Mouse (Mus musculus) liver, embryonic 15.5 days (tissue): Measurements from ENCODE around the gene Zkscan16. TPM values are rescaled to one million over a fixed set of nuclear protein-coding genes. Genes with fewer than 3 reads are reported as not detected.

Source experiments
- ATAC-seq: fragments of 200-750 bp; cut with Nextera tagmentation; 2 replicates; pipeline ENCODE4 v1.8.0; 2017; ENCODE audit warnings: moderate number of reproducible peaks, mild to moderate bottlenecking, moderate library complexity; ENCODE audit not compliant: insufficient read depth
- H3K27ac ChIP-seq: fragments of 300-500 bp; sonication (generic); replicated peaks from 2 replicates; pipeline ENCODE4 v1.5.1; 2015; ENCODE audit warnings: mild to moderate bottlenecking, inconsistent platforms
- H3K27me3 ChIP-seq: fragments of 300-500 bp; sonication (generic); 2 replicates; pipeline ENCODE4 v1.6.1; 2015; ENCODE audit warnings: mild to moderate bottlenecking, inconsistent platforms
- H3K36me3 ChIP-seq: fragments of 300-500 bp; sonication (generic); replicated peaks from 2 replicates; pipeline ENCODE4 v1.6.1; 2015; ENCODE audit warnings: moderate library complexity, mild to moderate bottlenecking, inconsistent platforms
- H3K4me1 ChIP-seq: fragments of 300-500 bp; sonication (generic); replicated peaks from 2 replicates; pipeline ENCODE4 v1.6.1; 2015; ENCODE audit warnings: inconsistent platforms
- H3K4me2 ChIP-seq: fragments of 300-500 bp; sonication (generic); 2 replicates; pipeline ENCODE4 v1.6.1; 2015; ENCODE audit warnings: moderate library complexity, mild to moderate bottlenecking, inconsistent platforms
- H3K4me3 ChIP-seq: fragments of 300-500 bp; sonication (generic); replicated peaks from 2 replicates; pipeline ENCODE4 v1.5.1; 2015; ENCODE audit warnings: mild to moderate bottlenecking, inconsistent platforms
- H3K9ac ChIP-seq: fragments of 300-500 bp; sonication (generic); 2 replicates; pipeline ENCODE4 v1.6.1; 2015; ENCODE audit warnings: moderate library complexity, mild to moderate bottlenecking, inconsistent platforms
- H3K9me3 ChIP-seq: fragments of 300-500 bp; sonication (generic); replicated peaks from 2 replicates; pipeline ENCODE4 v1.6.1; 2016; ENCODE audit warnings: inconsistent platforms
- WGBS: fragments of 180-500 bp; shearing (Covaris S2); methylation state at CpG from one replicate; pipeline ENCODE4 v1.1.7; 2015; ENCODE audit warnings: mixed read lengths; ENCODE audit not compliant: insufficient replicate concordance; 5-methylcytosine and 5-hydroxymethylcytosine counted together
- polyA plus RNA-seq: library from polyadenylated mRNA; unstranded; fragments of >200 nt; fragmentation: Nextera tagmentation; extraction: Ambion mirVana; gene quantifications from 2 replicates; pipeline ENCODE4 v1.2.1, GENCODE M21; 2015

Zkscan16 gene
- polyA plus RNA-seq, 1 experiment from 2014 or later, result 0.02 TPM

- no peak for ATAC-seq
- Histone ChIP-seq H3K9me3 (no peaks in the 10 kb centered on the region), H3K36me3 (no peaks in the 10 kb centered on the region), H3K4me3 (peak overlapping the region; percentile 96; the same call in 1 of the 2 replicates), H3K4me2 (peak overlapping the region; percentile 94), H3K9ac (no peak overlapping the region), H3K27ac (0 out of 2 replicates have a peak overlapping the region, but pooled peaks have one; percentile 92), H3K27me3 (no peaks in the 10 kb centered on the region), H3K4me1 (peaks cover 44% of the 10 kb centered on the region)
- WGBS, result 2% methylated on average over 3 of the region's 3 CpGs
These were observed 29.9 kb upstream of the Zkscan16 start for GRCm38 (mm10) chr4:58913336-58914026.

- Histone ChIP-seq H3K4me1 (peaks cover 34% of the 10 kb centered on the region), H3K27me3 (no peaks in the 10 kb centered on the region), H3K4me3 (no peak overlapping the region), H3K9ac (no peak overlapping the region), H3K9me3 (no peaks in the 10 kb centered on the region), H3K27ac (no peak overlapping the region), H3K4me2 (no peak overlapping the region), H3K36me3 (no peaks in the 10 kb centered on the region)
- no peak for ATAC-seq
- WGBS, result 52% methylated on average over 8 of the region's 8 CpGs
These were observed 28.2 kb upstream of the Zkscan16 start for GRCm38 (mm10) chr4:58915081-58915826.

- 39% methylated on average over 2 of the region's 2 CpGs for WGBS
- Histone ChIP-seq H3K4me3 (no peak overlapping the region), H3K4me1 (no peaks in the 10 kb centered on the region), H3K27me3 (peaks cover 3% of the 10 kb centered on the region; the same call in 1 of the 2 replicates), H3K27ac (no peak overlapping the region), H3K4me2 (no peak overlapping the region), H3K9me3 (no peaks in the 10 kb centered on the region), H3K36me3 (no peaks in the 10 kb centered on the region), H3K9ac (no peak overlapping the region)
- ATAC-seq, result no peak
These were observed 19.5 kb upstream of the Zkscan16 start for GRCm38 (mm10) chr4:58923933-58924332.

GRCm38 (mm10) chr4:58925664-58926063 lies 17.8 kb upstream of the Zkscan16 start:
- Histone ChIP-seq H3K4me3 (no peak overlapping the region), H3K9me3 (no peaks in the 10 kb centered on the region), H3K9ac (no peak overlapping the region), H3K27ac (no peak overlapping the region), H3K4me1 (no peaks in the 10 kb centered on the region), H3K4me2 (no peak overlapping the region), H3K36me3 (no peaks in the 10 kb centered on the region), H3K27me3 (peaks cover 3% of the 10 kb centered on the region; the same call in 1 of the 2 replicates)
- no peak for ATAC-seq
- 18% methylated on average over 5 of the region's 5 CpGs for WGBS

GRCm38 (mm10) chr4:58926120-58926519 lies 17.3 kb upstream of the Zkscan16 start:
- Histone ChIP-seq H3K27me3 (peaks cover 3% of the 10 kb centered on the region; the same call in 1 of the 2 replicates), H3K27ac (no peak overlapping the region), H3K4me2 (no peak overlapping the region), H3K9ac (no peak overlapping the region), H3K4me1 (no peaks in the 10 kb centered on the region), H3K9me3 (no peaks in the 10 kb centered on the region), H3K36me3 (no peaks in the 10 kb centered on the region), H3K4me3 (no peak overlapping the region)
- ATAC-seq, result no peak
- WGBS, result 20% methylated on average over 2 of the region's 2 CpGs

- Histone ChIP-seq H3K27me3 (peaks cover 3% of the 10 kb centered on the region; the same call in 1 of the 2 replicates), H3K9me3 (no peaks in the 10 kb centered on the region), H3K4me1 (no peaks in the 10 kb centered on the region), H3K4me3 (no peak overlapping the region), H3K4me2 (no peak overlapping the region), H3K9ac (no peak overlapping the region), H3K36me3 (no peaks in the 10 kb centered on the region), H3K27ac (no peak overlapping the region)
- 58% methylated on average over 3 of the region's 3 CpGs for WGBS
- ATAC-seq, result no peak
These were observed 15.8 kb upstream of the Zkscan16 start for GRCm38 (mm10) chr4:58927661-58928060.

- WGBS, result 71% methylated on average over 6 of the region's 6 CpGs
- ATAC-seq, result no peak
These were observed 10.9 kb upstream of the Zkscan16 start for GRCm38 (mm10) chr4:58932541-58932940.

GRCm38 (mm10) chr4:58934308-58934707 lies 9.1 kb upstream of the Zkscan16 start:
- 53% methylated on average over 4 of the region's 4 CpGs for WGBS
- H3K27me3 ChIP-seq, result 0 out of 2 replicates have a peak, but pooled peaks cover 6% of the 10 kb centered on the region
- no peak for ATAC-seq
- H3K9me3 ChIP-seq, result no peaks in the 10 kb centered on the region
- H3K9ac ChIP-seq, result no peak overlapping the region
- H3K36me3 ChIP-seq, result no peaks in the 10 kb centered on the region
- no peak overlapping the region for H3K4me3 ChIP-seq
- H3K4me2 ChIP-seq, result no peak overlapping the region
- no peak overlapping the region for H3K27ac ChIP-seq
- 0 out of 2 replicates have a peak, but pooled peaks cover 2% of the 10 kb centered on the region for H3K4me1 ChIP-seq

More at GRCm38 (mm10) chr4:58932541-58932940, 10.9 kb upstream of the Zkscan16 start:
- Histone ChIP-seq H3K4me2 (no peak overlapping the region), H3K36me3 (no peaks in the 10 kb centered on the region), H3K27me3 (0 out of 2 replicates have a peak, but pooled peaks cover 6% of the 10 kb centered on the region), H3K4me1 (0 out of 2 replicates have a peak, but pooled peaks cover 2% of the 10 kb centered on the region), H3K4me3 (no peak overlapping the region), H3K9me3 (no peaks in the 10 kb centered on the region), H3K9ac (no peak overlapping the region), H3K27ac (no peak overlapping the region)

- Histone ChIP-seq H3K36me3 (no peaks in the 10 kb centered on the region), H3K4me2 (peak overlapping the region; percentile 8; the same call in 1 of the 2 replicates), H3K4me1 (0 out of 2 replicates have a peak, but pooled peaks cover 2% of the 10 kb centered on the region), H3K27me3 (0 out of 2 replicates have a peak, but pooled peaks cover 6% of the 10 kb centered on the region), H3K9ac (no peak overlapping the region), H3K4me3 (no peak overlapping the region), H3K27ac (no peak overlapping the region), H3K9me3 (no peaks in the 10 kb centered on the region)
- 27% methylated on average over 15 of the region's 15 CpGs for WGBS
- ATAC-seq, result peak; percentile 66
These were observed 8.5 kb upstream of the Zkscan16 start for GRCm38 (mm10) chr4:58934746-58935476.

GRCm38 (mm10) chr4:58935846-58936245 lies 7.6 kb upstream of the Zkscan16 start:
- WGBS, result 62% methylated on average over 3 of the region's 3 CpGs
- Histone ChIP-seq H3K9ac (no peak overlapping the region), H3K27ac (no peak overlapping the region), H3K4me2 (no peak overlapping the region), H3K4me1 (0 out of 2 replicates have a peak, but pooled peaks cover 2% of the 10 kb centered on the region), H3K36me3 (no peaks in the 10 kb centered on the region), H3K9me3 (no peaks in the 10 kb centered on the region), H3K4me3 (no peak overlapping the region), H3K27me3 (0 out of 2 replicates have a peak, but pooled peaks cover 6% of the 10 kb centered on the region)
- ATAC-seq, result no peak

- Histone ChIP-seq H3K4me3 (no peak overlapping the region), H3K27ac (no peak overlapping the region)
These were observed 1.8 kb upstream of the Zkscan16 start for GRCm38 (mm10) chr4:58941638-58942037.

More at GRCm38 (mm10) chr4:58941638-58942037, 1.8 kb upstream of the Zkscan16 start:
- H3K36me3 ChIP-seq, result no peaks in the 10 kb centered on the region
- H3K4me1 ChIP-seq, result peaks cover 10% of the 10 kb centered on the region
- H3K9me3 ChIP-seq, result no peaks in the 10 kb centered on the region
- H3K9ac ChIP-seq, result no peak overlapping the region
- no peak for ATAC-seq
- H3K4me2 ChIP-seq, result no peak overlapping the region
- peaks cover 43% of the 10 kb centered on the region for H3K27me3 ChIP-seq
